Mouse (Mus musculus) B cell, adult (primary cell): ENCODE results near the gene Fkbp4. TPM values are rescaled to one million over a fixed set of nuclear protein-coding genes. Genes with fewer than 3 reads are reported as not detected.

ENCODE experiments used
- total RNA-seq: library from RNA; stranded (reverse); gene quantifications from 4 replicates; pipeline ENCODE4 v1.2.4, GENCODE M21; 2023; ENCODE audit not compliant: inconsistent age

Fkbp4 gene
- total RNA-seq, result 78.3 to 103 TPM (median 84.6 TPM) in 4 replicates

DNA sequence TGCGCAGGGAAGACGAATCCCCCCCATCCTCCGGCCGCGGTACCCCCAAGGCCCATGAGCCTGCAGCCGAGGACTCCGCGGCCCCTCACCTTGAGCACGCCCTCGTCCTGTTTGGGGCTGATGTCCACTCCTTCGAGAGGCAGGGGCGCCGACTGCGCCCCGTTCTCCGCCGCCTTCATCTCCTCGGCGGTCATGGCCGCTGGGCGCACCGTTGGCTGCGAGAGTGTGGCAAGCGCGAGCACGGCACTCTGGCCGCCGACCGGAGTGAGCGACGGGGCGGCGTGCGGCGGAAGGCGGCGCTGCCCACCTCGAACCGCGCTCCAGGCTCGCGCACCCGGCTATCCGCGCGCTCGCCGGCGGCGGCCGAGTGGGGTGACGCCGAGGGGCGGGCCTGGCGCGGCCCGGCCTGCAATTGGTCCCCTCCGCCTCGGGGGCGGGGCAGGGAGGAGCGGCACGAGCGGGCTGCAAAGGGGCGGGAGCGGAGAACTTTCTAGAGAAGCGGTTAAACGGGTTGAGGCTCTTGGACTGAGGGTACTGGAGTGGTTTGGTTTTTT lies at the start of gene Fkbp4:
Gene Fkbp4 (minus strand): TSS at position 361 of the 554 bp plus-strand sequence.

DNA sequence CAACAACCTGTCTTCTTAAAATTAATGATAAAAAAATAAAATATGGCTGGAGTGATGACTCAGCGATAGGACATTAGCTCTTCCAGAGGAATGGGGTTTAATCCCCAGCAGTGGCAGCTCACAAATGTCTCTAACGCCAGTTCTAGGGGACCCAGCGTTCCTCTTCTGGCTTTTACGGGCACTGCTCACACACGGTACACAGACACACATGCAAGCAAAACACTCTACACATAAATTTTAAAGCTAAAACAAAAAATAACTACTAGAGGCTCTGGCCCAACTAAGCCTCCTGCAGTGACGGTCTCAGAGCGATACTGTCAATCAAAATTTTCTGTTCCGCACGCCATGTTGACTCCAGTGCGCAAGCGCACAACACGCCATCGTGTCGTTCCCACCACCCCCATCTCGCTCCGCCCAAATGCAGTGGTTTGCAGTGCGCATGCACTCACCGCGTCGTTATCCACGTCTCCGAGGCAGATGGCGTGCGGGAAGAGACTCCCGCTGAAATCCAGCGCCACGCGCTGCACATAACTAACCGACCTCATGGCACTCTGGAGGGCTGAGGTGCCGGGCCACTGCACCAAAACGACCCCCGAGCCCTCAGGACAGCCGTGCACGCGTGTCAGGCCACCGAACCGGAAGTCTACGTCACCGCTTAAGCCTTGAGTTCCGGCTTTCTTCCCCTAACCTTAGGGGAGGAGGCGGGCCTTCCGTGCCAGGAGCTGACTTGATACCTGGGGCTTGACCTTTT lies 14.0 kb downstream of the Fkbp4 start, which contains the start of gene Itfg2:
Gene Itfg2 (minus strand): TSS at position 663 of the 751 bp plus-strand sequence.

DNA sequence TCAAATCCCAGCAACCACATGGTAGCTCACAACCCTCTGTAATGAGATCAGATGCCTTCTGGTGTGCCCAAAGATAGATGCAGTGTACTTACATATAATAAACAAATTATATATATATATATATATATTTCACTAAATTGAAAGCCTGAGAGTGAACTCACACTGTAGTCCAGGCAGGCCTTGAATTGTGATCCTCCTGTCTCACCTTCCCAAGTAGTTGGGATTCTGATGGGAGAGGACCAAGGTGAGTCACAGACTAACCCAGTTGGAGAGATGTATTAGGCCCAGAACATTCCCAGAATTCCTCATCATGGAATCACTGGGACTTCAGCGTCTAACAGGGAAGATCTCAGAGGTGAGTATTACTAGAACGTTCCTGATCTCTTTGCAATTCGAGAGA lies 39.5 kb downstream of the Fkbp4 start, which contains the start of gene Nrip2:
Gene Nrip2 (plus strand): TSS at position 301 of the 400 bp plus-strand sequence.

Other genes starting within 250 kb of the Fkbp4 start
- gene Tead4, start 137.9 kb downstream of the Fkbp4 start, total RNA-seq, result not detected in 4 replicates
- gene Tulp3, start 82.8 kb downstream of the Fkbp4 start, total RNA-seq, result 3.2 to 4.7 TPM (median 4.1 TPM) in 4 replicates
- gene Rhno1, start 75.8 kb downstream of the Fkbp4 start, total RNA-seq, result 46.6 to 51.9 TPM (median 49.4 TPM) in 4 replicates
- 10.3 to 13.7 TPM (median 13.0 TPM) in 4 replicates for gene Foxm1, start 75.7 kb downstream of the Fkbp4 start, total RNA-seq
- gene Tex52, start 63.2 kb downstream of the Fkbp4 start, total RNA-seq, result not detected in 4 replicates
- not detected in 4 replicates for gene Gm44596, start 63.2 kb downstream of the Fkbp4 start, total RNA-seq
- not detected in 4 replicates for gene Nrip2, start 39.4 kb downstream of the Fkbp4 start, total RNA-seq
- gene Itfg2, start 13.7 kb downstream of the Fkbp4 start, total RNA-seq, result 40.0 to 51.5 TPM (median 49.4 TPM) in 4 replicates
- gene Pzp, start 88.0 kb upstream of the Fkbp4 start, total RNA-seq, result not detected in 4 replicates
- gene A2ml1, start 142.9 kb upstream of the Fkbp4 start, total RNA-seq, result not detected in 4 replicates
- 1.1 TPM in 1 of 4 replicates, not detected in the others for gene Klrb1a, start 184.9 kb upstream of the Fkbp4 start, total RNA-seq
- gene Clec2h, start 223.7 kb upstream of the Fkbp4 start, total RNA-seq, result 126 to 155 TPM (median 143 TPM) in 4 replicates